Mouse (Mus musculus): Measurements from ENCODE around the gene Rps10. TPM values are rescaled to one million over a fixed set of nuclear protein-coding genes. Genes with fewer than 3 reads are reported as not detected.

The Rps10 gene
- total and polyA plus RNA-seq, 3 experiments = 2,522 to 3,437 (median 3,351) TPM

DNA sequence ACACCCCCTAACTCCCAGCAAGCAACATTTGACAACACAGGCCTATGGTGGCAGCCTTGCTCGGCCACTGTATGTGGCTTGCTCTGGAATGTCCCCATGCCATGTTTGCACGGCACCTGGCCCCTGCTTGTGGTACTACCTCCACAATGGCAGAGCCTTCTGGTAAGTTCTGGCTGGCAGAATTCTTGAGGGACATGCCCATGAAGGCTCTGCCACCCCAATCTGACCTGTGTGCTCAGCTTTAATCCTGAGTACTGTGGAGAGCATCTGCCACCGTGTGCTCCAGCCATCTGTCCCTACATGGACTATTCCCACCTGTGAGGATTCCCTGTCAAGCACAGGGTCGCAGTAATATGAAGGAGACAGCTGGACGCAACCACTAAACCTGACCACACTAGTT, 35.6 kb downstream of the Rps10 start:
- peaks cover 9 to 37% of the 10 kb centered on the region in 2 experiments for H3K36me3 ChIP-seq (replicated peaks in 1 of 2; ENCODE audit: control insufficient read depth in 1 of 2, insufficient read depth in 1 of 2, low read length in 1 of 2)

GRCm38 (mm10) chr17:27600286-27600685, 36.2 kb downstream of the Rps10 start:
- TF ChIP-seq NRF1 (IDR thresholded peaks at IDR 0.05; ENCODE audit: low read depth, low read length) = no peak
- TF ChIP-seq ELF1 (IDR thresholded peaks at IDR 0.05; ENCODE audit: low read depth, low read length) = no peak
- no peak for TF ChIP-seq TBP (conservative IDR thresholded peaks at IDR 0.05; ENCODE audit: low read depth, low read length)
- TF ChIP-seq HCFC1 (IDR thresholded peaks at IDR 0.05; ENCODE audit: low read depth, low read length) = no peak
- TF ChIP-seq MEF2A (IDR thresholded peaks at IDR 0.05; ENCODE audit: borderline replicate concordance, low read depth, low read length) = no peak
- no peak for TF ChIP-seq BHLHE40 (IDR thresholded peaks at IDR 0.05; ENCODE audit: low read depth, low read length)
- no peak for TF ChIP-seq ZC3H11A (IDR thresholded peaks at IDR 0.05; ENCODE audit: low read depth, low read length)
- TF ChIP-seq RAD21 (IDR thresholded peaks at IDR 0.05; ENCODE audit: low read depth, low read length) = no peak
- no peak for TF ChIP-seq MXI1 (IDR thresholded peaks at IDR 0.05; ENCODE audit: low read depth, low read length)
- TF ChIP-seq RCOR1 (conservative IDR thresholded peaks at IDR 0.05; ENCODE audit: low read depth, low read length) = no peak
- TF ChIP-seq MAFK (IDR thresholded peaks at IDR 0.05; ENCODE audit: insufficient replicate concordance, low read length) = no peak
- TF ChIP-seq NELFE (IDR thresholded peaks at IDR 0.05; ENCODE audit: low read depth, low read length) = no peak
- no peak for TF ChIP-seq ETS1 (conservative IDR thresholded peaks at IDR 0.05; ENCODE audit: low read depth, low read length)
- Histone ChIP-seq H3K4me3 (replicated peaks in 1 of 3; ENCODE audit: low read depth in 2 of 3, low read length in 2 of 3, poor library complexity in 1 of 3) (no peak overlapping the region), H3K4me2 (ENCODE audit: insufficient read depth, low read depth, poor library complexity, severe bottlenecking) (no peak overlapping the region), H3K27ac (ENCODE audit: insufficient read depth, low read depth) (no peak overlapping the region), H3K9me3 (replicated peaks; ENCODE audit: low read length) (no peaks in the 10 kb centered on the region), H3K4me1 (ENCODE audit: control insufficient read depth in 1 of 2, insufficient read depth in 2 of 2) (peaks cover 0 to 32% of the 10 kb centered on the region in 2 experiments; a peak in 2 of 4 replicates), H3K27me3 (replicated peaks) (no peaks in the 10 kb centered on the region), H3K36me3 (replicated peaks in 1 of 2; ENCODE audit: control insufficient read depth in 1 of 2, insufficient read depth in 1 of 2, low read length in 1 of 2) (peaks cover 14 to 41% of the 10 kb centered on the region in 2 experiments), H3K9ac (ENCODE audit: insufficient read depth, low read depth) (no peak overlapping the region), H3K79me2 (replicated peaks; ENCODE audit: control insufficient read depth, extremely low read depth, insufficient read depth, poor library complexity, severe bottlenecking) (peaks cover 13% of the 10 kb centered on the region)
- in situ Hi-C loops (cut with MboI; ENCODE audit: low pct_ligation_motif_present, low pct_unique_long_range_greater_than_20kb, low sequenced_read_pairs) (no loop called here), dilution Hi-C loops (cut with MboI; ENCODE audit: extremely low pct_ligation_motif_present, extremely low pct_unique_long_range_greater_than_20kb, low sequenced_read_pairs) (no loop called here)
- no peak for DNase-seq (ENCODE audit: extremely low read depth)

More for the DNA sequence above, 35.6 kb downstream of the Rps10 start:
- Histone ChIP-seq H3K27me3 (replicated peaks) (no peaks in the 10 kb centered on the region), H3K27ac (ENCODE audit: insufficient read depth, low read depth) (no peak overlapping the region), H3K9ac (ENCODE audit: insufficient read depth, low read depth) (no peak overlapping the region), H3K4me3 (replicated peaks in 1 of 3; ENCODE audit: low read depth in 2 of 3, low read length in 2 of 3, poor library complexity in 1 of 3) (no peak overlapping the region), H3K9me3 (replicated peaks; ENCODE audit: low read length) (no peaks in the 10 kb centered on the region), H3K79me2 (replicated peaks; ENCODE audit: control insufficient read depth, extremely low read depth, insufficient read depth, poor library complexity, severe bottlenecking) (peaks cover 13% of the 10 kb centered on the region), H3K4me1 (ENCODE audit: control insufficient read depth in 1 of 2, insufficient read depth in 2 of 2) (peaks cover 0 to 32% of the 10 kb centered on the region in 2 experiments; a peak in 2 of 4 replicates), H3K4me2 (ENCODE audit: insufficient read depth, low read depth, poor library complexity, severe bottlenecking) (no peak overlapping the region)
- dilution Hi-C loops (cut with MboI; ENCODE audit: extremely low pct_ligation_motif_present, extremely low pct_unique_long_range_greater_than_20kb, low sequenced_read_pairs) = no loop called here
- no peak for TF ChIP-seq POLR2AphosphoS2 (IDR thresholded peaks at IDR 0.05; ENCODE audit: low read depth, low read length)
- no peak for TF ChIP-seq POLR2A (IDR thresholded peaks at IDR 0.05; ENCODE audit: low read depth, low read length)
- no peak for TF ChIP-seq ZMIZ1 (IDR thresholded peaks at IDR 0.05; ENCODE audit: low read depth, low read length)
- TF ChIP-seq TBP (conservative IDR thresholded peaks at IDR 0.05; ENCODE audit: low read depth, low read length) = no peak
- no peak for TF ChIP-seq GABPA (IDR thresholded peaks at IDR 0.05; ENCODE audit: insufficient replicate concordance, low read depth, low read length)
- no peak for TF ChIP-seq SMC3 (IDR thresholded peaks at IDR 0.05; ENCODE audit: low read depth, low read length)
- no peak for TF ChIP-seq USF2 (conservative IDR thresholded peaks at IDR 0.05; ENCODE audit: low read depth, low read length)
- no peak for TF ChIP-seq MXI1 (IDR thresholded peaks at IDR 0.05; ENCODE audit: low read depth, low read length)
- no peak for TF ChIP-seq ETS1 (conservative IDR thresholded peaks at IDR 0.05; ENCODE audit: low read depth, low read length)
- in situ Hi-C loops (cut with MboI; ENCODE audit: low pct_ligation_motif_present, low pct_unique_long_range_greater_than_20kb, low sequenced_read_pairs) = no loop called here
- no peak for DNase-seq (ENCODE audit: extremely low read depth)
